Mouse (Mus musculus) telencephalon, adult 2 months (tissue): Measurements from ENCODE around the gene Wdr11.
A peak's percentile ranks its signal among the peaks of the same experiment; 100 is the strongest.

Experiments used
- DNase-seq: peaks from one replicate; pipeline ENCODE4 v3.0.0-alpha.2; 2011; ENCODE audit warnings: low read depth, low spot score

Wdr11 gene

DNA sequence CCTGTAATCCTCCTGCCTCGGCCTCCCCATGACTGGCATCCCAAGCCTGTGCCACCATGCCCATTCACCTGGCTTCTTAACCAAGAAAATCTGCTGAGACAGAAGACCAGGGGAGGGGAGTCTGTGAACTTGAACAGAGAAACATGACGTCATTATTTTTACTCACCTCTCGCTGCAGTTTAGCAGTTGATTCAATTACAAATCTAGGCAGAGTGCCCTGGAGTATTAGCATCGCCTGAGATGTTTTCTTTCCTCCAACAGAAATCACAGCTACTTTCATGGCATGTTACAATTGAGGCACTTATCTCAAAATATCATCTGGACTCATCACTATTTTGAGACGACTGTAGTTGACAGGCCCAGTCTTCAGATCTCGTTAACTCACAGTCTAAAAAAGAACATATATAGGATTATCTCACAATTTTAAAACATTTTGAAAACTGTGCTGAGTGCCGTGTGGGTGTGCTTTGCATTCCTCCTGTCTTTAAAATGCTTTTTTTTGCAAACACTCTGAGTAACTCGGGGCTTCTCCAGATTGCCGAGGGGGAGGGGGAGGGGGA lies 61.3 kb downstream of the Wdr11 start:
- DNase-seq: peak; percentile 56

DNA sequence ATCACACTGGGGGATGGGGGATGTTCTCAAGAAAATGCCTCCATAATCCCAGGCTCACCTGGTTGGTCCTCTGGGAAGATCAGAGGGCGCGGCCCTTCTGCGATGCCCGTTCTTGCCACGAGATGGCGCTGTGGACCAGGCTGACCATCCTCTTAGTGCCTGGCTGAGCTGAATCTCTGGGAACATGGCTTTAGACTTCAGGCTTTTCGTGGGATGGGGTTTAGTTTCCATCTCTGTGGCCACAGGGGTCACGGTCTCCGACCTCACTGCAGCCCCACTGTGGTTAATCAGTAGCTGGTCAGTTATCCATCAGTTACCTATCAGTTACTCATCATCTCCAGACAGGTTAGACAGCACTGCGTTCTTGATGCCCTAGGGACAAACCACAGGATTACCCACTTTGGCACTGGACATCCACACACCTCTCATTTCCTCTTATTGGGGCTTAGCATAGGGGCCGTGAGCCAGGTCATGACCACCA lies 62.2 kb downstream of the Wdr11 start:
- no peak for DNase-seq

DNA sequence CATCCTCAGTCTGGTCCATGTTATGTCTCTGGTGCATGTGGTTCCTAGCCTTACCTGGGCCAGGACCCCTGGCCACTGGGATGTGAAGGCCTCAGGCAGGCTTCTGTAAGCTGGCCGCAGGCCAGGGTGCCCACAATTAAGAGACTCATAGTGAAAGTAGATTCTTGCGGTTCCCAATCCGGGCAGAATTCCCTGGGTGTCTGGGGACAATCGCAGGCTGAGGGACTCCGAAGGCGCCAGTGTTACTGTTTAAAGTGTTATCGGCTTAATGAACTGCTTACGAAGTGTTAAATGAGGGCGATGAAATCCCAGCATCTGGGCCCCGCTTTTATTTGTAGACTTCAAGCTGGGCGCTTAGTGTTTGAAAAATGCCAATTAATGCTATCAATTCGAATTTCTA lies 63.3 kb downstream of the Wdr11 start:
- DNase-seq: no peak

DNA sequence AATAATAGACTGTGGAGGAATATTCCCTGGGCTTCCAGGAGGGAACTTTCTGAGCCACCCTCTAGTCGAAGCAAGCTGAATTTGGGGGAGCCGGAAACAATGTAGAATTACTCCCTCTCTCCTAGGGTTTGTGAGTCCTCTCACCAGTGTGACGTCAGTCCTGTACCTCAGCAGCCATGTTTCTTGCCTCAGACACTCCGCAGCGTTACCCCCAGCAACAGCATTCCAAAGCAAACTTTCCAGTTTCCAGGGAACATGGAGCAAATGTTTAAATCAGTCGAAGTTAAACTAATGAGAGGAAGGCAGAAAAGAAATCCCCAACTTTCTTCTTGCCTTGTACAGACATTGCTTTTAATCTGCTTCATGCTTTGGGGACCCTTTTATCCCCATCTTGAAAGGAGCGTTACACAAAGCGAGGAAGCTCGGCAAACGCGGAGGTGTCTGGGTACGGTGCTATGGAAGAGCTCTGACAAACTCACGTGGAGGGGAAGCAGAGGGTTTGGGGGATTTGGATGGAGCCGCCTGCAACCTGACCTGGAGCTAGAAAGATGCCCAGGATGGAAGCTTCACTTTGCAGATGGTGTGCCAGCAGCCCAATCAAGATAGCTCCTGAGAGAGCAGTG lies 64.1 kb downstream of the Wdr11 start:
- no peak for DNase-seq

DNA sequence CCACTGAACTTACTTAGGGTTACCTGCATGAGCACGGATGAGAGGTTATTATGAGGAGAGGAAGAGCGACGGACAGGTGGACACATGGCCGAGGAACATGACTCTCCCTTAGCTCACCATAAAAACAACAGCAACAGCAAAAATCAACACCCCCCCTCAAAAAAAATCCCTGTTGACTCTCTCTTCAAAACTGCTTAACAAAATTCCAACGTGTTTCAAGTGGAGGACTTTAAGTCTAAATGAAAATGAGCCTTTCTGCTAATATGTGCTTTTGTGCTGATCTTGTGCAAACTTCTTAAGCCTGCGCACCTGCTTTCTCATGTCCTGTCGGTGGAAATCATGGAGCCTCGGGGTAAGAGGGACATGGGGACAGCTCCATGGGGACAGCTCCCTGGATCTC lies 66.2 kb downstream of the Wdr11 start:
- no peak for DNase-seq

DNA sequence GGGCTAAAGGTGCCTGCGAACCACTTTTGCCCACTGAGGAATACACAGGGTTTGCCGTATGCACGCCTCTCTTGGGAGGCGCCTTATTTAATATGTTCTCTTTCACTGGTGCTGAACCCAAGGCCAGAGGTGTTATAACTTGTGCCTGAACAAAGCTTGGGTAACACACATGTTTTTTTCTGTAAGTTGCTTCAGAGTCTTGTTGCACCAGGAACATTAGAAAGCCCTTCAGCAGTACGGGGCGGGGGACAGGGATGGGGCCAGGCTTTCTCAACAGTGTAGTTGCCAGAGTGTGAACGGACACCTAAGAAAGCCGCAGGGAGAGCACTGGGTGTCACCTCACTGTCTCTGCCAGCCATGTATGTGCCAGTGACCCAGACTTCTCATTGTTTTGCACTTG lies 68.1 kb downstream of the Wdr11 start:
- no peak for DNase-seq

DNA sequence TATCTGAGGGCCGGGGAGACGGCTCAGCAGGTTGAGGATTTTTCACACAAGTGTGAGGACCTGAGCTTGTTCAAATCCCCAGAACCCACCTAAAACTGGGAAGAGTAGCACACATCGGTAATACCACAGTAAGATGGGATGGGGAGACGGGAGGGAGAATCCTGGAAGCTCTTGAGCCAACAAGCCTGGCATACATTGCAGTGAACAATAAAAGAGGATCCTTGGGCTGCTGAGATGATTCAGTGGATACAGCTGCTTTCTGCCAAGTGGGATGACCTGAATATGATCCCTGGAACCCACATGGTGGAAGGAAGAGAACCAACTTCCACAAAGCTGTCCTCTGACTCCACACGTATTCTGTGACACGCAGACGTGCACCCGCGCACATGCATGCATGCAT lies 68.9 kb downstream of the Wdr11 start:
- DNase-seq: no peak

DNA sequence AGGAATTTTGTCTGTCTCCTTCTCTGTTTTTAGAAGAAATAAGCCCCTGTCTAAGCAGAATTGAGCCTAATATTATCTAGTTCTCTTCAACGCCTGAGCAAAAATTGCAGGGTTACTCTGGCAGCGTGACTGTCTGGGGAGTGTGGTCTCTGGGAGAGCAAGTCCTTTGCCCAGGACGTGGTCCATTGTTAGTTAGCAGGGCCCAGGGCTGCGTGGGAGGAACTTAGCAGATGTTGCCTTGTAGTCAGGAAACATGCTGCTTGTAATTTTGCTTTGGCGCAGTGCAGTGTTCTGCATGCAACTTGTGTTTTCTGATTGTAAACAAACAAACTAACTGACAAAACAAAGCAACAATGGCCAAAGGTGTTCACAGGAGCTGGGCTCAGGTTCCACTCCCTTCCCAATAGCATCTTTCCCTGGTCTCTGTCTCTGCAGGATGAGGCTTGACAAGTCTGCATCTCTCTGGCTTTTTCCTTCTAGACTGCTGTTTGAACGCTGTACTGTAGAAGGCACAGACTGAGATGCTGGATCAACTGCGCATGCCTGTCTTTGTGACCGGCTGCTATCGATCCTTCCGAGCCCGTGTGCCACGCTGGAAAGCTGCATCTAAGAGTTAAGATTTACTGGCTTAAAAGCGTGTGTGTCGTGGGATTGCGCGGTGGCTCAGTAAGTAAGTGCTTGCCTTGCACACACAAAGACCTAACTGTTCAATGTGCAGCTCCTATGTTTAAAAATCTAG lies 70.6 kb downstream of the Wdr11 start:
- DNase-seq: peak; percentile 23

DNA sequence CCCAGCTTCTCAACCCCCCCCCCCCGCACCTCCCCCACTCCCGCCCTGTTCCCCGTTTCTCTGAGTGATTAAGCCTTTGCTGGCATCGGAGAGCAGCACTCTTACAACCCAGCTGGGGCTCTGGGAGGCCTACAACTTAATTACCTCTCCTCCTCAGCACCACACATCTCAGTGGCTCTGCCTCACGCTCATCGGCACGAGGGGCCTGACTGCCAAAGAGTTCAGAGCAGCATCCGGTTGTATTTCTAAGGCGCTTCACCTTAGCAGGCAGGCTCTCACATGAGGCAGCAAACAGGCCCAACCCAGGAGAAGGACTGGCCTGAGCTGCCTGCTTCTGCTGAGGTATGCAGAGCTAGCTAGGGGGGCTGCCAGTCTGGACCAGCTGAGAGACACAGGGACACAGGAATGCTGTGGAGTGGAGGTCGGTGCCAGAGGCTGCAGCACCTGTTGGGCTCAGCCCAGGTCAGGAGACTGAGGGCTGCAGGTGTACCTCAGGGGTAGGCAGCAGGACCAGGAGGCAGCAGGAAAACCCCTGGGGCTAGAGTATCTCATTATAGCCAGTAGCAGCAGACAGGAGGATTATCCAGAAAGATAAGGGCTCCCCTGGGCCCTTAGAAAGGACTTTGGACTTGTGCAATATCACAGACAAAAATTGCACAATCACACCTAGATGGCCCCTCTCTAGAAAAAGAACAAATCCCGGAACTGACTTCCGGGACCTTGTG lies 72.3 kb downstream of the Wdr11 start:
- peak; percentile 19 for DNase-seq

DNA sequence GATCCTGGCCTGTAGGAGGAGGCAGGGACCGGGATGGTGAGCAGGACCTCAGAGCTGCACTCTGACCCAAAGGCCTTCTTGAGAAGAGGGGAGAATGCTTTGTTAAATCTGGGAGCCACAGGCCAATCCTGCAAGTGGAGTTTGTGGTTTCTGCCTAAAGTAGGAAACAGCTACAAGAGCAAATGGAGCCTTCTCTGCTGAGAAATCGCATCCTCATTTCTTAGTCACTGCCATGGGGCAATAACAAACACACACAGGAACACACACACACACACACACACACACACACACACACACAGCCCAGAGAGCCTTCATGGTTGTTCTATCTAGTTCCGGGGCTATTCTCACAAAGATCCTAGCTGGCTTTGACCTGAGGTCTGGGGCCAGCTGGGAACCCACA lies 73.7 kb downstream of the Wdr11 start:
- no peak for DNase-seq

DNA sequence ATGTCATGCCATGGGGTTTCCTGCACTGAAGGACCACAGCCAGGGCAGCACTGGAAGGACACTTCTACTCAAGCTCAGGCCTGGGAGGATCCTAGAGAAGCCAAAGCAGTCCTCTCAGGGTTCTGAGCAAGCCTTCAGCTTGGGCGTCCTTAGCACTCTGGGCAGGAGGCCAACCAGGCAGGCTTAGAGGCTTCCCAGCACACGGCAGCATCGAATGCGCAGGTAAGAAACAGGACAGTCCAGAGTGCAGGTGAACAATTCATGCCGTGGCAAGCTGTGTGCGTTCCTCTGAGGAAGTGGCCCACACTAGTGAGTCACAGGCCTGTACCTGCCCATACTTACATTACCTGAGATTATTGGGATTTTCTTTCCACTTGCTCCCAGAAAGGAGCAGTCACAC lies 74.3 kb downstream of the Wdr11 start:
- DNase-seq: no peak

DNA sequence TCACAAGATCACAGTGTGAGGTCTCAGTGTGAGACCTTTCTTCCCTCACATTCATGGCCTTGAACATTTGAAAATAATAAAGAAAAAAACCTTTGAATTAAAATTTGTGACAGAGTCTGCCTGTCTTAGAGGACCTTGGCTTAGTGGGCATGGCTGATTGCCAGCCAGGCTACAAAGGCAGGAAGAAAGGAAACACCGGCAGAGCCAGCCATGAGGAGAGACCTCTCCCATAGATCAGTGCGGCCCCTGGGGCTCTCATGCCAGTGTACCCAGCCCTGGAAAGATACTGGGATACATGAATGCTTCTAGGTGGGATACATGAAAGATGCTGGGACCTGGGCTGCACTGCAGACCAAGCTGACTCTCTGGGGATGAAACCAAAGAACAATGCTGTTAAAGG lies 74.9 kb downstream of the Wdr11 start:
- DNase-seq: no peak

DNA sequence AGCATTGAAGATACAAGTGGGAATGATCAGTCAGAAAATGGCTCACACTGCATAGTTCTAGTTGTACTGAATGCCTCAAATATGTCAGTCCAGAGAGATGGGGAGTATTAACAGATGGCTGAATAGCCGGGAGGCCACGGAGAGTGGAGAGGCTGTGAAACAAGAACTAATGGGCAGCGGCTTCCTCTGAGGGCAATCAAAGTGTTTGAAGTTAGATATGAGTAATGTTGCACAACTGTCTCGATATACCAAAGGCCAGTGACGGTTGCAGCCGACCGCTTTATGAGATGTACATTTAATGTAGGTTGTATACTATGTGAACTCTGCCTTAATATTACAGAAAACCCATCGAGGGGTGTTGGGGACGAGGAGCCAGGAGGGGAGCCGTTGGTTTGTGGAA lies 78.6 kb downstream of the Wdr11 start:
- DNase-seq: no peak

DNA sequence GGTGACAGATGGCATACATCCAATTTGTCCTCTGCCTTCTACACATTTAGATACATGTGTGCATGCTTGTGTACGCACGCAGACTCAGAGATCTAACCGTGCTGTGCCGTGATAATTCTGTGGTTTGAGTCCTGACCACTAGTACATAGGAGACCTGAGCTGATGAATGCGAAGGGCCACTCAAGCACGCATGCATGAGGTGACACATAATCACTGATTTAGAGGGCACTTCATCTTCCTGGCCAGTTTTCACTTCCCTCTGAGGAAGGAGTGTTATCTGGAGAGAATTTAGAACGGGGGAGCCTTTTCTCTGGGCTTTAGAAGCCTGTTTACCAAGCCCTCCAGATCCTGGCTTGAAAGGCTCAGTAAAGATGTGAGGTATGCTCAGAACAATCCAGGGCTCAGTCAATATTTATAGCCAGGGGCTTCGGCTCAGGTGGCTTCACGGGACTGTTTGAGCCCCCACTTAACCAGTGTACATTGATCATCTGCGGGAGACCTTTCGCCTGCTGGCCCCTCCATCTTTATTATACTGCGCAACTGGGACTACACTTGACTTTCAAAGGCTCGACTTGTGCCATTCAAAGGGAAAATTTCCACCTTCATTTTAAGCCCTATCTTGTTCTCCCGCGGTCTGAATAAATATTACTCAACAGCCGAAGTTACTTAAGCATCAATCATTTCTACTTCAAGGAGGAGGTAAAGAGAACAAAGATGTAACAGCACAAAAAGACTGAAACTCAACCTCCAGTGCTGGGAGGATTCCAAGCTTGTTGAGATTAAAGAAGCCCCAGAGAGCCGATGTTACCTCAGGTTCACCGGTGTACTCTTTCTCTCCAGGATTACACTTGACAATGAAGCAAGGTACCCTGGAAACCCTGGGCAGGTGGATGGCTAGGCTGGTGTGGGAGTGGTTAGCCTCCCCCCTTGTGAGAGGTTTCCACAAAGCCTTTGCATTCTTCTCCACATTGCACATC lies 80.3 kb downstream of the Wdr11 start:
- no peak for DNase-seq

DNA sequence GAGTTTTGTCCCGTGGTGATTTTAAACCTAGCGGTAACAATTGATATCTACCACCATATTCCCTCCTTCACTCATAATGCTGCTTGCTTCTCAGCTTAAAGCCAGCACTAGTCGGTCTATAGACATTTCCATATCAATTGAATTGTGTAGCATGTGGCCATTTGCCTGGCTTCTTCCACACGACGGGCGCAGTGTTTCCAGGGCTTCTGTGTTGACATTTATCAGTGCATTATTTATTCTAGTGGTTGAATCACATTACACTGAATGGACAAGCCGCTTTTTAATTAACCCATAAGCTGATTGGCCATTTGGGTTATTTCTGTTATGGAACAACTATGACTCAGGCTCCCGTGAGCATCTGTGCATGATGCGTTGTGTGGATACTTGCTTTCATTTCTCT lies 82.1 kb downstream of the Wdr11 start:
- no peak for DNase-seq

DNA sequence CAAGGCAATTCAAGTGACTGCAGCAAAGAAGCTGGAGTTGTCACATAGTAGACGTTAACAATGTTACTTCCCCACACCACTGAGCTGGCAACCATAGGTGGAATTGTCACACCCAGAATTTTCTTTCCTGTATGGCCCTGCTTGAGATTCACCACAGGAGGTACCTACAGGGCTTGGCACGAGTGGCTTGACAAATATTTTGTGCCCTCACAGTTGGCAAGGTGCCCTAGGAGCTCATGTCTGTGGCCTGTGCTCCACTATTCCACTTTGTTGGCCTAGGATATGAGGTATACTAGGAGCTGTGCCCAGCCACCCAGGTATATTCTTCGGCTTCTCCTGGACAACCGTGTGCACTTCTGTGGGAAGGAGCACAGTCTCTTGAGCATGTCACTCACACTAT lies 82.9 kb downstream of the Wdr11 start:
- DNase-seq: no peak

DNA sequence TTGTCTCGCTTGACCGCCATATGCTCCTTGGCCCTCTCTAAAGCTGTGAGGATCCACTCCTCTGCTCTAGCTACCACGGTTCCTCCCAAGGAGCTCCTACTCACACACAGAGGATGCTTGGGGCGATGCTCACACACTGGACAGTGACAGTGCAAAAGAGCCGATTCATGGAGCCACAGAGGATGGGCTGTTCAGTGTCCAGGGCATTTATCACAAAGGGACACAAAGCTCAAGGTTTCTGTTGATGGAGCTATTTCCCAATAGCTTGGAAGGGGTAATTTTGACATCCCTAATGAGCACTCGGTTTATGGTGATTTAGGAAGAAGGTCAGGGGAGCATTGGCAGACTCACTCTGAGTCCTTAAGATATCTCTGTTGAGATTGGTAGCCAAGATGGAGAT lies 84.2 kb downstream of the Wdr11 start:
- no peak for DNase-seq

DNA sequence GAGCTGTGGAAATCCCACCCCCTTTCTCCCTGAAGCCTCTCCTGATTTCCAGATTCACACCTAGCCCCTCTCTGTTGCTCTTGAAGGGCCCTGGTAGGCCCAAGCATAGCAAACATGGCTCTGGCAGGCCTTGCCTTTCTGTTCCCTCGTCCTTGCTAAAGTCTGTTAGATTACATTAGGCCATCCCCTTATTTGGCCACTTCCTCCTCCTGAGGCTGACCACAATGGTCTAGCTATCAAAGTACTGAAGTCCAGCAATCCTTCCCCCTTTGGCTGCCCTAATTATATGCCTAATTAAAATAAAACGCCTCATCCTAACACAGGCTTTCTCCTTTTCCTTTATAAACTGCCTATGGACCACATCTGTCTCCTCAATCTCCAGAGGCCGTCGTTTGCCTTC lies 85.5 kb downstream of the Wdr11 start:
- no peak for DNase-seq

DNA sequence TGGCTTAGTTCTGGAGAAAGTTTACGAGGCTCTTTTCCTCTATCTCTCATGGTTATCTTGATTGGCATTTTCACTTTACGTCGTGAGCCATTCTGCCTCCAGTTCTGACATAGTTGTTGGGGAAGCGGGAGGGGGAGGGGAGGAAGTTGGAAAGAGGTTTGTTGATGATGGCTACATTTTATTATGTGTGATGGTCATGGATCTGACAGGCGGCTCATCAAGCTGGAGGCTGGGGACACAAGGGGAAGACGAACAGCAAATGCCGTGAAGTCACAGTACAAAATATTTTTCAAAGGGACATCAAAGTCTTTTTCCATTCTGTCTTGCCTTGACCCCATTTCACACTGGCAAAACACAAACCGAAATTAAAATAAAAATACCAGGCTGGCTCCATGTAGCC lies 86.8 kb downstream of the Wdr11 start:
- no peak for DNase-seq

DNA sequence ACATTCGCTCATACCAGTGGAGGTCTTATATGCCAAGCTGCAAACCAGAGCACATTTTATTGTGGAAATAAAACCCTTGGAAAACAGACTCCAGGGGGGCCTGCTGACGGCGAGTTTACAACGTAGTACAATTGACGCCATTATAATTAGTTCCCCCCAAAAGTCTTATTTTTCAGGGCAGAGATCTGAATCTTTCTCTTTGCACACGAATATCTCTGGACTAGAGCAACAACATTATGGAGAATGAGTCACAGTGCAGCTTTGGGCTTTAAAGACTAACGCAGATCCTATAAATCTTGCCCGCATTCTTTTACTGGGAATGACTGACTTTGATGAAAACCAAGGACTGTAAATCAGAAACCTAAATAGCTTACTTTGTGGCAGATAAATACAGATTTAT lies 87.3 kb downstream of the Wdr11 start:
- DNase-seq: no peak

DNA sequence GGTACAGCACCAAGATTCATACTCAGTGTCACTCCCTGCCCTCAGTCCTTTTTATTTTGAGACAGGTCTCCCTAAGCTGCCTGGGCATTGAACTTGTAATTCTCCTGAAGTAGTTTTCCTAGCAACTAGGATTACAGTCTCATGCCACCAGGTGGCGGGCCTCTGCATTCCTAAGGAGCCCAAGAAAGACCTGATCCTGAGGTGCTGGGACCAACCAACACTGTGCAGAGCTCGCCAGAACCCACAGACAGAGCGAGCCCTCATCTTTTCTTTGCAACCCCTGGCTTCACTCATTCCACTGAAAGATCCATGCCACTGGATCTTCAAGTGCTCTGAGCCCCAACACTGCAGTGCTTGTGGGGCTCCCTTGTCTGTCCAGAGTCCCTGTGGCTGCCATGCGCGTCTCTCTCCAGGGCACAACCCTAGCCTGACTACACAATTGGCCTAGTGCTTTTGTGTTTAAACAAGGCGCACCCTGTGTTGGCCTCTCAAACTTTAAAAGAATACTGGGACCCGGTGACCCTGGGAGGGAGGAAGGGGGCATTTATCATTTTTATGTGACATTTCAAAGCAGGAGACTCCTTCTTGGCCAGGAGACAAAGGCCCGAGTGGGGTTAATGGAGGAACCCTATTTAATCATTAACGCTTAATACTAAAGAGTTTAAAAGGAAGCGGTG lies 89.0 kb downstream of the Wdr11 start:
- DNase-seq: no peak
